Mouse (Mus musculus) kidney, adult 18-20 months (tissue): ENCODE measurements at regions not wholly inside any gene's neighbourhood (a gene's known extent, or its start where the extent isn't known, plus 50 kb on each side); places are given as distances from the start of the nearest gene placed in this dataset.
"Not testable (repeated sequence)": the region's sequence is repeated elsewhere in the genome, so short reads cannot be mapped to it uniquely, and the experiment has no call there.

Experiments used
- DNase-seq: peaks from one replicate; pipeline ENCODE4 v3.0.0; 2021

GRCm38 (mm10) chr2:17845447-17846092, 114.3 kb upstream of the Nebl start:
- not testable (repeated sequence) for DNase-seq

GRCm38 (mm10) chr2:17844662-17845446, 113.6 kb upstream of the Nebl start:
- DNase-seq: no peak

GRCm38 (mm10) chr2:17841963-17842362, 110.7 kb upstream of the Nebl start:
- DNase-seq: no peak

GRCm38 (mm10) chr2:17841546-17841945, 110.3 kb upstream of the Nebl start:
- DNase-seq: no peak

GRCm38 (mm10) chr2:17840941-17841498, 109.8 kb upstream of the Nebl start:
- no peak for DNase-seq

- DNase-seq: no peak
These were observed 108.4 kb upstream of the Nebl start for GRCm38 (mm10) chr2:17839649-17840048.

GRCm38 (mm10) chr2:17838859-17839581, 107.8 kb upstream of the Nebl start:
- no peak for DNase-seq

- DNase-seq: no peak
These were observed 107.1 kb upstream of the Nebl start for GRCm38 (mm10) chr2:17838381-17838680.

GRCm38 (mm10) chr2:17837541-17838380, 106.5 kb upstream of the Nebl start:
- no peak for DNase-seq

GRCm38 (mm10) chr2:17832726-17833125, 101.5 kb upstream of the Nebl start:
- no peak for DNase-seq

GRCm38 (mm10) chr2:17830216-17830615, 99.0 kb upstream of the Nebl start:
- no peak for DNase-seq

- DNase-seq: no peak
These were observed 94.0 kb upstream of the Nebl start for GRCm38 (mm10) chr2:17825271-17825670.

GRCm38 (mm10) chr2:17824176-17824575, 92.9 kb upstream of the Nebl start:
- DNase-seq: no peak

GRCm38 (mm10) chr2:17822621-17823006, 91.3 kb upstream of the Nebl start:
- DNase-seq: no peak

- no peak for DNase-seq
These were observed 90.8 kb upstream of the Nebl start for GRCm38 (mm10) chr2:17821878-17822620.

GRCm38 (mm10) chr2:17811943-17812670, 80.8 kb upstream of the Nebl start:
- DNase-seq: no peak
